Mouse (Mus musculus) CH12.LX (cell line): ENCODE measurements around the gene Fkbp9. TPM values are rescaled to one million over a fixed set of nuclear protein-coding genes. Genes with fewer than 3 reads are reported as not detected.
A peak's percentile ranks its signal among the peaks of the same experiment; 100 is the strongest.

Experiments used
- DNase-seq: peaks from one replicate; pipeline ENCODE4 v3.0.0-alpha.2; 2013; ENCODE audit errors: extremely low read depth
- H3K27ac ChIP-seq: 2 replicates; pipeline ENCODE4 v1.5.1; 2012; ENCODE audit warnings: low read depth, mild to moderate bottlenecking, control low read depth, moderate library complexity; ENCODE audit not compliant: insufficient read depth
- H3K27me3 ChIP-seq: replicated peaks from 2 replicates; pipeline ENCODE3; 2012; ENCODE audit warnings: inconsistent platforms
- H3K36me3 ChIP-seq, 2 experiments: replicated peaks in 1 of 2; 2 replicates each; pipeline versions ENCODE3 to v1.6.1; 2012; ENCODE audit warnings: inconsistent platforms in 1 of 2, low read length in 1 of 2, mild to moderate bottlenecking in 1 of 2, mixed read lengths in 1 of 2, moderate library complexity in 1 of 2; ENCODE audit not compliant: control insufficient read depth in 1 of 2, insufficient read depth in 1 of 2
- H3K4me1 ChIP-seq, 2 experiments: 2 replicates each; pipeline ENCODE4 v1.6.1; 2012; ENCODE audit warnings: inconsistent platforms in 1 of 2, moderate library complexity in 1 of 2; ENCODE audit not compliant: insufficient read depth in 2 of 2, control insufficient read depth in 1 of 2
- H3K4me2 ChIP-seq: 2 replicates; pipeline ENCODE4 v1.6.1; 2012; ENCODE audit warnings: low read depth, mild to moderate bottlenecking, control low read depth; ENCODE audit not compliant: poor library complexity, insufficient read depth, severe bottlenecking
- H3K4me3 ChIP-seq, 3 experiments: fragments of 150-350 bp in 1 of 3; sonication (generic) in 1 of 3; replicated peaks in 1 of 3; 2 replicates each; pipeline versions ENCODE3 to v1.5.1; 2011 to 2012; ENCODE audit warnings: low read depth in 2 of 3, low read length in 2 of 3, mild to moderate bottlenecking in 2 of 3, moderate library complexity in 2 of 3, control low read depth in 1 of 3, improper control_type of control experiment in 1 of 3, inconsistent platforms in 1 of 3, mixed read lengths in 1 of 3; ENCODE audit not compliant: poor library complexity in 1 of 3
- H3K79me2 ChIP-seq: replicated peaks from 2 replicates; pipeline ENCODE4 v1.6.1; 2012; ENCODE audit warnings: mild to moderate bottlenecking, moderate library complexity; ENCODE audit not compliant: control insufficient read depth, poor library complexity, insufficient read depth, severe bottlenecking; ENCODE audit errors: extremely low read depth
- H3K9ac ChIP-seq: 2 replicates; pipeline ENCODE4 v1.6.1; 2012; ENCODE audit warnings: low read depth, mild to moderate bottlenecking, control low read depth, moderate library complexity; ENCODE audit not compliant: insufficient read depth
- H3K9me3 ChIP-seq: replicated peaks from 2 replicates; pipeline ENCODE3; 2012; ENCODE audit warnings: low read length, inconsistent platforms, mixed read lengths
- CTCF ChIP-seq, 2 experiments: IDR thresholded peaks in 1 of 2; conservative IDR thresholded peaks in 1 of 2; 2 replicates each; pipeline ENCODE4 v1.5.1; 2011 to 2012; ENCODE audit warnings: low read depth in 2 of 2, low read length in 2 of 2, improper control_type of control experiment in 1 of 2, inconsistent platforms in 1 of 2, mild to moderate bottlenecking in 1 of 2, moderate library complexity in 1 of 2
- E2F4 ChIP-seq: IDR thresholded peaks from 2 replicates; pipeline ENCODE4 v1.6.1; 2011; ENCODE audit warnings: low read depth, low read length, improper control_type of control experiment; ENCODE audit not compliant: insufficient replicate concordance
- EP300 ChIP-seq: IDR thresholded peaks from 2 replicates; pipeline ENCODE4 v1.6.1; 2011; ENCODE audit warnings: low read length, improper control_type of control experiment
- GABPA ChIP-seq: IDR thresholded peaks from 2 replicates; pipeline ENCODE4 v1.6.1; 2012; ENCODE audit warnings: low read depth, low read length, improper control_type of control experiment, inconsistent platforms; ENCODE audit not compliant: insufficient replicate concordance
- HCFC1 ChIP-seq: IDR thresholded peaks from 2 replicates; pipeline ENCODE4 v1.6.1; 2012; ENCODE audit warnings: low read depth, mild to moderate bottlenecking, inconsistent platforms, low read length, improper control_type of control experiment
- IRF4 ChIP-seq: IDR thresholded peaks from 2 replicates; pipeline ENCODE4 v1.6.1; 2014; ENCODE audit warnings: low read depth, mild to moderate bottlenecking, inconsistent platforms, low read length, improper control_type of control experiment
- JUN ChIP-seq: IDR thresholded peaks from 2 replicates; pipeline ENCODE4 v1.6.1; 2011; ENCODE audit warnings: low read depth, mild to moderate bottlenecking, low read length, improper control_type of control experiment, moderate library complexity; ENCODE audit not compliant: insufficient read depth
- MEF2A ChIP-seq: IDR thresholded peaks from 2 replicates; pipeline ENCODE4 v1.6.1; 2014; ENCODE audit warnings: low read depth, mild to moderate bottlenecking, inconsistent platforms, low read length, improper control_type of control experiment, borderline replicate concordance
- NELFE ChIP-seq: IDR thresholded peaks from 2 replicates; pipeline ENCODE4 v1.6.1; 2011; ENCODE audit warnings: low read depth, low read length, improper control_type of control experiment
- POLR2AphosphoS2 ChIP-seq: IDR thresholded peaks from 2 replicates; pipeline ENCODE4 v1.6.1; 2011; ENCODE audit warnings: low read depth, low read length, improper control_type of control experiment
- RAD21 ChIP-seq: IDR thresholded peaks from 2 replicates; pipeline ENCODE4 v1.6.1; 2011; ENCODE audit warnings: low read depth, mild to moderate bottlenecking, low read length, improper control_type of control experiment, moderate library complexity
- SMC3 ChIP-seq: IDR thresholded peaks from 2 replicates; pipeline ENCODE4 v1.6.1; 2011; ENCODE audit warnings: low read depth, low read length, improper control_type of control experiment
- TBP ChIP-seq: conservative IDR thresholded peaks from 2 replicates; pipeline ENCODE4 v1.6.1; 2011; ENCODE audit warnings: low read depth, low read length, improper control_type of control experiment
- UBTF ChIP-seq: IDR thresholded peaks from 2 replicates; pipeline ENCODE4 v1.6.1; 2012; ENCODE audit warnings: low read depth, mild to moderate bottlenecking, inconsistent platforms, low read length, improper control_type of control experiment, moderate library complexity
- USF1 ChIP-seq: IDR thresholded peaks from 2 replicates; pipeline ENCODE4 v1.6.1; 2014; ENCODE audit warnings: low read depth, mild to moderate bottlenecking, inconsistent platforms, low read length, improper control_type of control experiment
- ZMIZ1 ChIP-seq: IDR thresholded peaks from 2 replicates; pipeline ENCODE4 v1.6.1; 2012; ENCODE audit warnings: low read depth, mild to moderate bottlenecking, inconsistent platforms, low read length, improper control_type of control experiment
- dilution Hi-C: fragments of 300-500 bp; cut with MboI; formaldehyde crosslinking; loops from 2 replicates; pipeline ENCODE4 v1.14.3; 2020; ENCODE audit warnings: low sequenced_read_pairs; ENCODE audit not compliant: extremely low pct_unique_long_range_greater_than_20kb, extremely low pct_ligation_motif_present
- in situ Hi-C: fragments of 300-500 bp; cut with MboI; formaldehyde crosslinking; loops from 3 replicates; pipeline ENCODE4 v1.14.3; 2019; ENCODE audit warnings: low sequenced_read_pairs, low pct_ligation_motif_present, low pct_unique_long_range_greater_than_20kb, mixed read lengths
- polyA plus RNA-seq: library from polyadenylated mRNA; unstranded; fragments of >175 nt; gene quantifications from 2 replicates; pipeline ENCODE4 v1.2.1, GENCODE M21; 2012; ENCODE audit warnings: low read depth; ENCODE audit not compliant: insufficient read length
- total RNA-seq, 2 experiments: library from RNA; depleted of rRNA; stranded (reverse); fragments of 300-350 nt in 1 of 2; fragments of >200 nt in 1 of 2; gene quantifications; 2 replicates each; pipeline ENCODE4 v1.2.3; 2012 to 2014

Fkbp9 gene
- total and polyA plus RNA-seq, 3 experiments = 0.07 to 1.7 TPM; not detected in 1

GRCm38 (mm10) chr6:56834769-56835168 is 2.9 kb downstream of the Fkbp9 start:
- no peak overlapping the region for H3K27ac ChIP-seq
- H3K4me1 ChIP-seq = peaks cover 0 to 10% of the 10 kb centered on the region in 2 experiments; a peak in 2 of 4 replicates
- H3K4me3 ChIP-seq = no peak overlapping the region
- H3K9ac ChIP-seq = no peak overlapping the region
- H3K27me3 ChIP-seq = no peaks in the 10 kb centered on the region
- no peaks in the 10 kb centered on the region for H3K79me2 ChIP-seq
- in situ Hi-C loops = loop anchor here (25.0 kb wide), 1 partner anchor 278 kb away; the partner anchor contains the start of gene Vmn1r10
- dilution Hi-C loops = no loop called here
- H3K9me3 ChIP-seq = no peaks in the 10 kb centered on the region
- no peak for TF ChIP-seq NELFE
- TF ChIP-seq ZMIZ1 = no peak
- no peak for TF ChIP-seq MEF2A
- H3K4me2 ChIP-seq = no peak overlapping the region
- DNase-seq = no peak
- no peaks in the 10 kb centered on the region for H3K36me3 ChIP-seq

DNA sequence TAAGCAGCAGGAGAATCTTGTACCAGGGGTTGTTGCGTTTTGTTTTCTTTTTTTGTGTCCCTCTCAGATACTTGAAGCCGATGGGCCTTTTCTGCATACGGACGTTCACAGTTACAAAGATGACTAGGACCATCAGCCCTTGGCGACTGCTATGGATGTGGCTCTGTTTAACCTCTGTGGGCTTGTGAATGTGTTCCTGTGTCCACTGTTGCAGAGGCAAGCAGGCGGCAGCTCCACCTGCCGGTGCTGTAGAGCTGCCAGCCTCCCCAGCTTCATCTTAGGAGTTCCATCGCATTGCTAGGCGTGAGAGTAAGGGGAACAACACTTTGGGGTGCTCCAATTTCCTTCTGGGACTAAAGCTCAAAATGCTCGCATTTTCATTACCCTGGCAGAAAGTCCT is 3.7 kb downstream of the Fkbp9 start:
- Histone ChIP-seq H3K36me3 (no peaks in the 10 kb centered on the region), H3K27ac (no peak overlapping the region), H3K9ac (no peak overlapping the region), H3K4me3 (no peak overlapping the region), H3K4me1 (peaks cover 0 to 10% of the 10 kb centered on the region in 2 experiments; a peak in 2 of 4 replicates), H3K4me2 (peak overlapping the region; percentile 30; the same call in 1 of the 2 replicates), H3K79me2 (no peaks in the 10 kb centered on the region), H3K27me3 (no peaks in the 10 kb centered on the region), H3K9me3 (no peaks in the 10 kb centered on the region)
- dilution Hi-C loops = no loop called here
- in situ Hi-C loops = loop anchor here (25.0 kb wide), 1 partner anchor 277 kb away; the partner anchor contains the start of gene Vmn1r10
- DNase-seq = no peak
- peak; percentile 31 for TF ChIP-seq RAD21
- no peak for TF ChIP-seq HCFC1
- TF ChIP-seq ZMIZ1 = no peak
- TF ChIP-seq POLR2AphosphoS2 = no peak
- no peak for TF ChIP-seq EP300
- no peak for TF ChIP-seq USF1
- TF ChIP-seq SMC3 = peak; percentile 41
- peak in 1 of 2 experiments; percentile 52; a peak in 2 of 4 replicates for TF ChIP-seq CTCF (conservative IDR thresholded peaks at IDR 0.05 in 1 of 2, IDR thresholded peaks at IDR 0.05 in 1 of 2; ENCODE audit: low read depth in 2 of 2, low read length in 2 of 2)
- no peak for TF ChIP-seq UBTF
- TF ChIP-seq IRF4 = no peak

DNA sequence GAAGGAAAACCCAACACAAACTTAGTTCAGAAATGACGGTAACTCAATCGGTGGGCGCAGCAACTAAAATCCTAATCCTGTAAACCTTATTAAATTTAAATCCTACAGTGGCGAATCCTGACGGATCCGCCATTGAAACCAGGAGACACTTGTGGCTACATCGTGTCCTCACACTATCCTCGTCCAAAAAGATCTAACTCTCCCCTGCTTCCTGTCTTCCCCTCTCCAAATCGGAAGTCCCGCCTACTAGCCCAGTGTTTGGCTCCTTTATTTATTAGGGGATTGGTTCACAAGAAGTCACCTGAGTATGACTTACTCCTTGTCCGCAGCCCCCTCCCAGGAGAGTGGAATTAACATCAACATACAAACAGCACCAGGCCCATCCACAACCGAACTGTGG is 5.3 kb downstream of the Fkbp9 start:
- no peak overlapping the region for H3K4me2 ChIP-seq
- H3K9ac ChIP-seq = no peak overlapping the region
- H3K9me3 ChIP-seq = no peaks in the 10 kb centered on the region
- H3K36me3 ChIP-seq = no peaks in the 10 kb centered on the region
- TF ChIP-seq E2F4 (no peak), NELFE (no peak), ZMIZ1 (no peak), TBP (no peak), JUN (no peak), HCFC1 (no peak), IRF4 (no peak), GABPA (no peak)
- no peak overlapping the region for H3K27ac ChIP-seq
- no peak for DNase-seq
- peaks cover 0 to 10% of the 10 kb centered on the region in 2 experiments; a peak in 2 of 4 replicates for H3K4me1 ChIP-seq
- no peaks in the 10 kb centered on the region for H3K27me3 ChIP-seq
- in situ Hi-C loops (loop anchor here (25.0 kb wide), 1 partner anchor 275 kb away; the partner anchor contains the start of gene Vmn1r10), dilution Hi-C loops (no loop called here)
- H3K79me2 ChIP-seq = no peaks in the 10 kb centered on the region
- no peak overlapping the region for H3K4me3 ChIP-seq
